Mouse (Mus musculus) midbrain, postnatal 0 days (tissue): Measurements from ENCODE around the gene Camta1. TPM values are rescaled to one million over a fixed set of nuclear protein-coding genes. Genes with fewer than 3 reads are reported as not detected.

Experiments used
- ATAC-seq: fragments of 200-750 bp; cut with Nextera tagmentation; 2 replicates; pipeline ENCODE4 v1.8.0; 2017; ENCODE audit warnings: moderate number of reproducible peaks, mild to moderate bottlenecking, moderate TSS enrichment, moderate library complexity; ENCODE audit not compliant: low FRiP score
- DNase-seq: peaks from one replicate; pipeline ENCODE4 v3.0.0-alpha.2; 2015; ENCODE audit warnings: low spot score
- H3K27ac ChIP-seq: fragments of 300-500 bp; sonication (generic); 2 replicates; pipeline ENCODE4 v1.5.1; 2014; ENCODE audit warnings: low read depth, mild to moderate bottlenecking, low read length, mixed read lengths
- H3K27me3 ChIP-seq: fragments of 300-500 bp; sonication (generic); 2 replicates; pipeline ENCODE4 v1.6.1; 2014; ENCODE audit warnings: low read length, control low read depth, mixed read lengths; ENCODE audit not compliant: insufficient read depth
- H3K36me3 ChIP-seq: fragments of 300-500 bp; sonication (generic); 2 replicates; pipeline ENCODE4 v1.6.1; 2014; ENCODE audit warnings: low read length, control low read depth, mixed read lengths; ENCODE audit not compliant: insufficient read depth
- H3K4me1 ChIP-seq: fragments of 300-500 bp; sonication (generic); 2 replicates; pipeline ENCODE4 v1.6.1; 2014; ENCODE audit warnings: mild to moderate bottlenecking, control low read depth, antibody characterized with exemption, low read length, mixed read lengths; ENCODE audit not compliant: insufficient read depth
- H3K4me2 ChIP-seq: fragments of 300-500 bp; sonication (generic); 2 replicates; pipeline ENCODE4 v1.6.1; 2014; ENCODE audit warnings: low read depth, mild to moderate bottlenecking, low read length, mixed read lengths; ENCODE audit not compliant: poor library complexity, severe bottlenecking
- H3K4me3 ChIP-seq: fragments of 300-500 bp; sonication (generic); 2 replicates; pipeline ENCODE4 v1.5.1; 2014; ENCODE audit warnings: low read depth, mild to moderate bottlenecking, low read length, moderate library complexity
- H3K9ac ChIP-seq: fragments of 300-500 bp; sonication (generic); replicated peaks from 2 replicates; pipeline ENCODE4 v1.6.1; 2014; ENCODE audit warnings: mild to moderate bottlenecking, low read length, moderate library complexity, mixed read lengths; ENCODE audit not compliant: poor library complexity, severe bottlenecking
- H3K9me3 ChIP-seq: fragments of 300-500 bp; sonication (generic); 2 replicates; pipeline ENCODE4 v1.6.1; 2016; ENCODE audit warnings: low read length, control low read depth
- CTCF ChIP-seq: IDR thresholded peaks from 2 replicates; pipeline ENCODE4 v1.5.1; 2016; ENCODE audit warnings: antibody characterized with exemption, mild to moderate bottlenecking
- WGBS: fragments of 180-500 bp; shearing (Covaris S2); extraction: QIAGEN DNeasy Blood & Tissue Kit; methylation state at CpG from one replicate; pipeline ENCODE4 v1.1.7; 2014; 5-methylcytosine and 5-hydroxymethylcytosine counted together
- polyA plus RNA-seq: library from polyadenylated mRNA; unstranded; fragments of >200 nt; fragmentation: Nextera tagmentation; extraction: Ambion mirVana; gene quantifications from 2 replicates; pipeline ENCODE4 v1.2.1, GENCODE M21; 2015
- total RNA-seq: library from RNA; depleted of rRNA; stranded (reverse); fragments of >200 nt; gene quantifications from 2 replicates; pipeline ENCODE4 v1.2.3, GENCODE M21; 2014

Camta1 gene
- total and polyA plus RNA-seq, 2 experiments from 2014 or later = 140 to 153 TPM

DNA sequence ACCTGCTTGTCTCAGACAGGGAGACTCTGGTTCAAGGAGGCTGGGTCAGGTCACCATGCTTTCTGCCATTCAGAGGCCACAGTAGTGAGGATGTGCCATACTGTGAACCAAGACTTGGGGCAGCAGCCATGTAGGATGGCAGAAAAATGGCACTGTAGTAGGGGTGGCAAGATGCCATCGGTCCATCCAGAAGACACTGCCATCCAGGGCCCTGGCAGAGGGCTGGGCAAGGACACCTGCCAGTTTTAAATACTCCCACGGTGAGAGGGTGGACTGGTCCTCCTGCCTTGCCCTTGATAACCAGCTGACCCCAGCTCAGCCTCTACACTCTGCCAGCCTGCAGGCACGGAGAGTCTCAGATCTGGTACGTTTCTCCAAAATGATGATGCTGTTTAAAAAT is 389.8 kb downstream of the Camta1 start:
- Histone ChIP-seq H3K4me3 (no peak overlapping the region), H3K36me3 (no peaks in the 10 kb centered on the region), H3K27ac (no peak overlapping the region), H3K4me1 (no peaks in the 10 kb centered on the region), H3K9me3 (0 out of 2 replicates have a peak, but pooled peaks cover 5% of the 10 kb centered on the region), H3K27me3 (no peaks in the 10 kb centered on the region), H3K9ac (no peak overlapping the region), H3K4me2 (no peak overlapping the region)
- no peak for ATAC-seq
- WGBS = 80% methylated on average over 4 of the region's 4 CpGs
- no peak for TF ChIP-seq CTCF
- DNase-seq = no peak

DNA sequence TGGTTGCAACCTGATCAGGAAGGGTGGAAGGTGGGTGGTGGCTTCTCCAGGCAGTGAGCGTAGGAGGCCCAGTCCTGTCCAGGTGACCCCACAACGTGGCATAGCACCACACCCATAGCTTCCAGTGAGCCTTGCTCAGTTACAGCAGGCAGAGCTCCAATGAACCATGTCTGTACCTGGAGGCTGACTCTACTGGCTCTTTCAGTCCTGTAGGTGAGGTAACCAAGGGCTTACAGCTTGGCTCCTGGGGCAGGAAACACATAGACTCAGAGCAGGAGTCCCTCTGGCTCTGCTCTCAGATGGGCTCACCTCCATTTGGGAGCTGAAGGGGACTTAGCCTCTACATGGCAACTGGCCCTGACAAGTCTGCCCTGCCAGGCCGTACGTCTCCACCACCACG is 393.3 kb downstream of the Camta1 start:
- no peak overlapping the region for H3K4me3 ChIP-seq
- no peak for DNase-seq
- 92% methylated on average over 5 of the region's 5 CpGs for WGBS
- H3K27ac ChIP-seq = no peak overlapping the region
- H3K4me1 ChIP-seq = no peaks in the 10 kb centered on the region
- H3K9ac ChIP-seq = no peak overlapping the region
- TF ChIP-seq CTCF = no peak
- no peaks in the 10 kb centered on the region for H3K27me3 ChIP-seq
- H3K36me3 ChIP-seq = no peaks in the 10 kb centered on the region
- ATAC-seq = no peak
- no peak overlapping the region for H3K4me2 ChIP-seq
- H3K9me3 ChIP-seq = no peaks in the 10 kb centered on the region

DNA sequence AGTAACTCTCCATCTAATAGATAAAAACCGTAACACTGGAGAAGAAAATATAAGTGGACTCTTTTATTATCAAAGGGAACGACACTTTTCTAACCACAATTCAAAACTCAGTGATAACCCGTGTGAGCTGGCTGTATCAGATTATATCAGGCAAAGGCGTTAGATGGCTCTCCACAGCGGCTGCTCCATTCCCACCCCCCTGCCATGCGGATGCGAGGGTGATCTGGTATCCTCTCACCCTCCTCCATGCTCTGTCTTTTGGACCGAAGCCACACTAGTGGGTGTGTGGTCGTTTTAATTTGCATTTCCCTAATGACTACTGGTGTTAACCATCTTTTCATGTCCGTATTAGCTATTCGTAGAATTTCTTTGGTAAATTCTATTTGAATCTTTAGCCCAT is 403.0 kb downstream of the Camta1 start:
- no peak for TF ChIP-seq CTCF
- Histone ChIP-seq H3K4me2 (no peak overlapping the region), H3K4me1 (0 out of 2 replicates have a peak, but pooled peaks cover 2% of the 10 kb centered on the region), H3K36me3 (no peaks in the 10 kb centered on the region), H3K27me3 (no peaks in the 10 kb centered on the region), H3K27ac (no peak overlapping the region), H3K4me3 (no peak overlapping the region), H3K9me3 (no peaks in the 10 kb centered on the region), H3K9ac (no peak overlapping the region)
- ATAC-seq (no peak), DNase-seq (peak; percentile 41)
- 44% methylated on average over 11 of the region's 11 CpGs for WGBS

DNA sequence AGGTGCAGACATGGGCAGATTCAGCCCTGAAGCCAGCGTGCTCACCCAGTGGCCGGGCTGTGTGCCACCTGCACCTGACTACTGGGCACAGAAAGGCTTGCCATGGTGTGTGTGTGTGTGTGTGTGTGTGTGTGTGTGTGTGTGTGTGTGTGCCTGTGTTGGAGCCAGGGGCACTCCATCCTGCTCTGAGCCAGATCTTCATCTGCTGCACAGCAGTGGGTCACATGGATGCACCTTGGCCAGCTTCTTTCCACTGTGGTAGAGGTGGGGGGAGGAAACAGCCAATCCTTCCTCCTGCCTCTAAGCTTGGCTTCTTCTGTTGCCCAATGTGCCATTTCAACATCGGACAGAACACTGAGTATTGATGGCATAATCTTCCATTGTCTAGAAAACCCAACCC is 407.1 kb downstream of the Camta1 start:
- Histone ChIP-seq H3K4me2 (no peak overlapping the region), H3K4me3 (no peak overlapping the region), H3K9ac (no peak overlapping the region), H3K4me1 (peaks cover 13% of the 10 kb centered on the region; the same call in 1 of the 2 replicates), H3K36me3 (no peaks in the 10 kb centered on the region), H3K27ac (no peak overlapping the region), H3K27me3 (no peaks in the 10 kb centered on the region), H3K9me3 (no peaks in the 10 kb centered on the region)
- TF ChIP-seq CTCF = no peak
- no peak for DNase-seq
- ATAC-seq = 0 out of 2 replicates have a peak, but pooled peaks have one; percentile 27
- WGBS = 69% methylated on average over 3 of the region's 3 CpGs

DNA sequence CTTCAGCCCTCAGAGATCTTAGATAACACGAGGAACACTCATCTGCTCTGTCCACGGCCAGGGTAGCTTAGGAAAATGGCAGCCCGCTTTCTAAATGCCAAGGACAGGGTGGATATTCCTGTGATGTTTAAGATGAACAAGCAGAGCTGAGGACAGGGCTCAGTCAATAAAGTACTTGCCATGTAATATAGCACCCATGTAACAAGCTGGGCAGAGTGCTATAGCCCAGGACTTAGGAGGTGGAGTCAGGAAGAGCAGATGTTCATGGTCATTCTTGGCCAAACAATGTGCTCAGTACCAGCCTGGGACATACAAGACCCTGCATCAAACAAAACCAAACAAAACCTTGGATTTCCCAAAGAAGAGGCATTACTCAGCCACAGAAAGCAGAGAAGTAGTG is 407.6 kb downstream of the Camta1 start:
- H3K36me3 ChIP-seq = no peaks in the 10 kb centered on the region
- H3K9ac ChIP-seq = no peak overlapping the region
- peaks cover 13% of the 10 kb centered on the region; the same call in 1 of the 2 replicates for H3K4me1 ChIP-seq
- H3K27ac ChIP-seq = no peak overlapping the region
- TF ChIP-seq CTCF = no peak
- no peaks in the 10 kb centered on the region for H3K9me3 ChIP-seq
- H3K4me2 ChIP-seq = no peak overlapping the region
- no peaks in the 10 kb centered on the region for H3K27me3 ChIP-seq
- 85% methylated on average over 3 of the region's 3 CpGs for WGBS
- ATAC-seq (no peak), DNase-seq (no peak)
- no peak overlapping the region for H3K4me3 ChIP-seq

DNA sequence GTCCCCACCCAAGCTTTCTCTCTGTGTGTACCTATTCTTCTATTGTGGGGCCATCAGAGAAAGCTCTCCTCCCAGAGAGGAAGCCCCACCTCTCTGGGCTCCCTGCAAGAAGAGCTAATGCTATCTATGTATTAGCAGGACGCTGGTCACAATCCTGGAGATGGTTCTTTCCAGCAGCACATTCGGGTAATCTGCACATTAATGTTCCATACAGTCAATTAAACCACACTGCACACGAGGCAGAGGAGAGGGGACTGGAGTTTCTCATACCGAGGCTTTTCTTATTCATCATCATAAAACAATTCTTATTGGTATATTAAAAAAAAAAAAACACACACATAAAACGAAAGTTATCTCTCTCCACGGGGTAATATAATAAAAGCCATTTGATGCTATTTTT is 409.8 kb downstream of the Camta1 start:
- peaks cover 10% of the 10 kb centered on the region; the same call in 1 of the 2 replicates for H3K4me1 ChIP-seq
- no peak for TF ChIP-seq CTCF

More for the DNA sequence above, 409.8 kb downstream of the Camta1 start:
- ATAC-seq (no peak), DNase-seq (no peak)
- Histone ChIP-seq H3K27ac (0 out of 2 replicates have a peak overlapping the region, but pooled peaks have one; percentile 21), H3K9ac (no peak overlapping the region), H3K9me3 (no peaks in the 10 kb centered on the region), H3K4me3 (no peak overlapping the region), H3K4me2 (no peak overlapping the region), H3K27me3 (no peaks in the 10 kb centered on the region), H3K36me3 (no peaks in the 10 kb centered on the region)
- WGBS = 51% methylated on average over 6 of the region's 6 CpGs
